Mouse (Mus musculus) hindlimb bud, embryonic 11.5 days (tissue): ENCODE results near the gene Nck1.

ENCODE experiments used
- DNase-seq: peaks from one replicate; pipeline ENCODE4 v3.0.0-alpha.2; 2012; ENCODE audit warnings: low read depth, low spot score; ENCODE audit errors: extremely low spot score

Nck1 gene

DNA sequence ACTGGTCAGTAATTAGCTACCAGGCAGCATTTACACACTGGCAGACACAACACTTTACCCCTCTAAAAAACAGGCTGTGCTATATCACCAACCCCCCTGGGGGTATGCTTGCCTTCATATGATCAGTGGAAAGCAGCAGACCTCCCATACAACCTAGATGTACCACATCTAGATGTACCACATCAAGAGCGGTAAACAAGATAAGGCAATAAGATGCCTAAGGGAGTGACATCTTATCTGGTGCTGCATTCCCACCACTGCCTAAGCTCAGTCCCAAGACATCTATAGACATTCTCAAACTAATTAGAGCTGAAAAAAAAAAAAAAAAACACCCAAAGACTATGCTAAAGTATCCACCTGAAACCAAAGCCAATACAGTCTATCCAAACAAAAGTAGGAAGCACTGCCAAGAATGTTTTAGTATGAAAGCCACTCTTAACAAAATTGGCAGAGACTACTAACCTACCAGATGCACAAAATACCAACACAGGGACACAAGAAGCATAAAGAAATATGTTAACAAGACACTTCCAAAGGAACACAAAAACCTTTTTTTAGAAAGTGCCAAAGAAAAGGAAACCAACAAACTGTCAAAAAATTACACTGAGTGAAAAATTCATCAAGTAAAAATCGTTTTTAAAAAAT lies 10.2 kb downstream of the Nck1 start:
- DNase-seq = no peak

DNA sequence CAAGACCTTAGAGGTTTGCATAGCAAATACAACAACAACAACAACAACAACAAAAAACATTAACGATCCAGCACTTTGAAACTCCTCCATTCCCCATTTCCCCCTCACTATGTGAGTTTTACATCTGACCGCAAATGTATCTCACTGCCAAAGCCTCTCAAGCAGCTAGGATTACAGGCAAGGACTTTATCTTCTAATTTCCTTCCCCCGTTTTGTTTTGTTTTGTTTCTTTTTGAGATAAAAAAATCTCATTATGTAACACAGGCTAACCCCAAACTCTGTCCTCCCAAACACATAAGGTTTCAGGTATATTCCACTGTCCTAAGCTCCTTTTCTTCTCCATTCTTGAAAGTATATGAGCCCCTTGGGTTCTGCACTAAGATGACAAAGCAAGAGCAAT lies 11.2 kb downstream of the Nck1 start:
- no peak for DNase-seq

DNA sequence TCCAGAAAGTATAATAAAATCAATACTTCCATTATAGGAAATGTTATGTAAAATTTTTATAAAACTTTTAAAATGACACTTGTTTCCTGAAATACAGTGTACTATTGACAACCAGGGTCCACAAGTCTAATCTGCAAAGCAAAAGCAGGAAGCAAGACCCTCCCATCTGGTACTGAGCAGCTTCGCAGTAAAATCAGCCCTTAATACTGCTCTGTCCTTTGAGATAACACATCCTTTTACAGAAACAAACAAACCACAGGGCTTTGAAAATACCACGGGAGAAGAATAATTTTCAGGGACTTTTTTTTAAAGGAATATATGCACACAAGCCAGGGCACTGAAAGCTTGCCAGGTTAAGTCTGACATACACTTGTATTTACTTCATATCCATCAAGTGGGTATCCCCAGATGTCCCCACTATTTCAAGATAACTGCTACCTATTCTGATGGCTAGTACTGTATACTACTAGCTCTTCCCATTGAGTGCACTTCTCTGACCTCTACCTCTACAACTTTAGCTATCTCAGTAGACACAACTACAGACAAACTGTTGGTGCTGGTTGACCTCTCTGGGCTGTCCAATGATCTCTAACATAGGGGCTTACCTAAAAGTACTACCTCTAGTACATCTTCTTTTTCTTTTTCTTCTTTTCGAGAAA lies 13.0 kb downstream of the Nck1 start:
- no peak for DNase-seq

DNA sequence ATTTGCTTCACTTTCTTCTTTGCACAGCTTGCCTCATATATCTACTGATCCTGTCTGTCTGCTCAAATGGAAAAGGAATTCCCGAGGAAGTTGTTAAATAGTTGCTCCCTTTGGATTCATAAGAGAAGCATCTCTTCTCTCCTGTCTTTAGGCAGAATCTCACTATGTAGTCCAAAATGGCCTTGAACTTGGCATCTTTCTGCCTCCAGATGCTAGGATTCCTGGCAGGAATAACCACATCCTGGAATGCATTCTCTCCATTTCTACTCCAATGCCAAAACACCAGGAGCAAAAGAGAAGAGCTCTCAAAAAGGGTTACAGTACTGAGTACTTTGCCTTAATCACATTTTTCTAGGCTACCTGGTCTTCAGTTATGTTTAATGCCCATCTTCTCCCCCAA lies 14.6 kb downstream of the Nck1 start:
- DNase-seq = no peak

DNA sequence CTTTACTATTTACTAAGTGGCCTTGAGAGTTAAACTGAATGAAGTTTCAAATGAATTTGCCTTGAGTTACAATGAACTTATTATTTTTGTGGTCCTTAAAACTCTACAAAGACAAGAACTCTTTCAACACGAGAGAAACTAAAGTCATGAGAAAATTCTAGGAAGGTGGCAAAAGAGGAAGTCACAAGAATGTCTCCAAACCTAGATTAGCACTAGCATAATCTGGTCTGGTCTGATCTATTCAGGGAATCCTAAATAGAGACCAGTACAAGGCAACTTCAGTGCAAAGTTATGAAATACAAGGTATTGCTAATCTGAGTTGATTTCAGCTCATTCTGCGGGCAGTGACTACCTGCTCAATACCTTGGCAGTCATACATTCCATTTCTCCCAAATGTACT lies 20.7 kb downstream of the Nck1 start:
- no peak for DNase-seq

DNA sequence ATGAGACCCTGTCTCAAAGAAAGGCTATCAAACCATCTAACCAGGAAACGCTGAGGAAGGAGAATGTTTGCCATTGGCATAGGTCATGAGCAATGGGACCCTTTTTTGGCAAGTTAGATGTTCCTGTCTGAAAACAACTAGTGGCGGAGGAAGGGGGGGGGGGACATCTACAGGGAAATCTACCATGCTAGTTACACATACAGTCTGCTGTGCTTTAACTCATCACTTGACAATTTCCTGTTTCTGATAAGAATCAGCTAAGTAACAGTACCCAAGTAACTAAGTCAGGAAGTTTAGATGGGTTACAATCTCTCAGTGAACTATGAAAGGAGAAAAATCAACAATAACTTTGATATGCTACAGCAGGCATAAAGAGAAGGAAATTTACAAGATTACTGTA lies 23.9 kb downstream of the Nck1 start:
- no peak for DNase-seq

DNA sequence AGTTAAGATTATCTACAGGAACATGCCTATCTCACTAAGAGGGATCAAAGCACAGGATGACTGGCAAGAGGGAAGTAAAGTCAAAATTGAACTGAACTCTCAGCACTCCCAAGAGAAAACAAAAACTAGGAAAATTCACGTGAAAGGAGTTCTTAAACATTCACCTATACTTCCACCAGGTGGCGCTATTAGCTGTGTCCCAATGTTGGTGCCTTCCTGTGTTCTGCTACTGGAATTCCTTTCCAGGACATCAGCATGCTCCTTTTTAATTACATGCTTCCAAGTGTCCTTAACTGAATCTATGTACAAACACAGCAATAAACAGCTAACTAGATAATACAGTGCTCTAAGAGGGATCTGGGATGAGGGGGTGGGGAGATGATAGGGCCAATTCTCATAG lies 25.3 kb downstream of the Nck1 start:
- DNase-seq = peak; percentile 54

DNA sequence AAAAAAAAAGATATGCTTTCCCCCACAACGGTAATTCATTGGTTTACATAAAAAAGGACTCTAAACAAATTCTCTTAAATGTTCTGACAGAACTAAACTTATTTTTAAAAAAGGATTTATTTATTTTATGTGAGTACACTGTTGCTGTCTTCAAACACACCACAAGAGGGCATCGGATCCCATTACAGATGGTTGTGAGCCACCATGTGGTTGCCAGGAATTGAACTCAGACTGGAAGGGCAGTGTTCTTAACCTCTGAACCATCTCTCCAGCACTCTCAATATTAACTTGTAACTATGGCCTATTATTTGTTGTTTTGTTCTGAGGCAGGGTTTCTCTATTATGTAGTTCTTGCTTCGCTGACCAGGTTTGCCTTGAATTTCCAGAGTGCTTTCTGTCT lies 25.9 kb downstream of the Nck1 start:
- no peak for DNase-seq

DNA sequence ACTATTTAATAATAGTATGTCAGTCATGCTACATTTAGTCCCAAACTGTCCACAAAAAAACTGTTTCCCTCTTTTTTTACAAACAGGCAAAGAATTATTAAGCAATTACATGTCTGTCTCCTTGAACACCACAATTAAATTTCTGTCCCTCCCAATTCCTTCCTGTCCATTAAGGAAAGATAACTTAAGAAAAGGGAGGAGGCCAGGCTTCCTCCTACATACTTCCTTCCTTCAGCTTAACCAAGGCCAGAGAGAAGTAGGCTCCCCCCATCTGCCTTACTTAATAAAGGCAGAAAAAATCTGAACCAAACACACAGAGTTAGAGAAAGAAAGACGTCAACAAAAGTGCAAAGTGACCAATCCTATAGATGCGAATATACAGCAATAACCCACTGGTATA lies 38.4 kb downstream of the Nck1 start:
- no peak for DNase-seq

DNA sequence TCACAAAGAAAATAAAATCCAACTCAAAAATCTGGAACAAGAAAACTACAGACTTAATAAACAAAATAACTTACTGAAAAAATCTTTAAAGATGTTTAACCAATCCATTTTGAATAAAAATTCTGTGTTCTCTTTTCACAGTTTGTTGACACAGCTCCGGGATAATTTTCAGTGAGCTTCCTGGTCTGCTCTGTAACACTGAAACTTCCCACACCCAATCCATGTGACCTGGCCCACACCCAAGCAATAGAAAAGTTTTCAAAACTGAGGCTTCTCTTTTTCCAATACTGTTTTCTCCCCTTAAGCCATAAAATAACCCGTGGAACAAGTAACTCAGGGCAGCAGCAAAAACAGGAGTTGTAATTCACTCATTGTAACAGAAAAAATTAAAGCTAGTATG lies 39.3 kb downstream of the Nck1 start:
- no peak for DNase-seq

DNA sequence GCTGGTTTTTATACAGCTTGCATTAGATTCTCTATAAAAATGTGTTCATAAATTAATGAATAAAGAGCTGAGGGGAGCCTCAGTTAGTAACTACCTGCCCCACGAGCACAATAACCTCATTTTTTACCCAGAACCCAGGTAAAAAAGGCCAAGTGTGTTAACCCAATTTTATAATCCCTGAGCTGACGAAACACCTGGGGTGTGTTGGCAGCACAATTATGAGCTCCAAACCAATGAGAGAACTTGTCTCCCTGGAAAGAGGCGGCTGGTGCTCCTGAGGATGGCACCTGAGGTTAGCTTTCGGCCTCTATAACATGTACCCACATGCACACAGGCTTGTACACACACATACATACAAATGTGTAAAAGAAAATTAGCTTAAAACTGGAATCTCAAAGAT lies 40.4 kb downstream of the Nck1 start:
- DNase-seq = no peak

DNA sequence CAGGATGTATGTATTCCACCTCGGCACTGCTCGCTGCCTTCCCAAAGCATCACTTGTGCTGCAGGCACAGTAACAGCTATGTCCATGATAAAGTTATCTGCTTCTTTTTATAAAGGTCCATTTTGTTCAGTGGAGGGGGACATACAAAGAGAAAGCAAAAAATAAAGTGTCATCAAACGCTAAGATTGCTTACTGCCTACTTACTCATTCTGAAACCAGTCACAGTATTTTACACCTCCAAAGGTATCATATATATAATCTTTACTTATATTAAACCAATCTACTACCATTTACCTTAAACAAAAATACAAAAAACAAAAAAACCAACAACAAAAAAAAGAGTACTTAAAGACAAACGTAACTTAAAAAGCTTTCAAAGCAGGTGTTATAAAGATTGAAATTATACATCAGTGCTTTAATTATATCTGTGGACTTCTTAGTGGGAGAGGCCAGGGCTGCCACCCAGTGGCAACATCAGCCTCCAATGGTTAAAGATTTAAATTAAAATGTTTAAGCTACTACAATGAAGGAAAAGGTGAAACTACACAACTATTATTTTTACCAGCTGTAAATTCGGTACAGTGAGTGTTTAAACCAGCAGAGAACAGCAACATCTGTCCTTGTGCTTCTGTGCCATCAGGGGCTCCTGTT lies 52.2 kb downstream of the Nck1 start:
- DNase-seq = no peak

DNA sequence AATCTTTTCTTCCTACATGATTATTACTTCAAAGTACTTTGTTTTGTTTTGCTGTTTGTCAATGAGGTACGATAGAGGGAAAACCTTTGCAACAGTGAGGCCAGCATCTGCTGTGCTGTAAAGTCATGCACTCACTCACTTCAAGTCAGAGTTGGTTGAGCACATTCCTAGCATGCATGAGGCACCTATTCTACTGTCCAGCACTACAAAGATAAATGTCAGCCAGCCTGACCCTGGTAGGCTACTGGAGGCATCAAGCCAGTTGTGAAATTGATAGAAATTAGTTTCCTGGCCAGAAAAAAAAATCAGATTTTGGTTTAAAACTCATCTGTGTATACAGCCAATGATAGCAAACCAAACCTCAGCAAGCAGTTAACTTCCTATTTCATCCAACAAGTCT lies 54.5 kb downstream of the Nck1 start:
- DNase-seq = no peak

DNA sequence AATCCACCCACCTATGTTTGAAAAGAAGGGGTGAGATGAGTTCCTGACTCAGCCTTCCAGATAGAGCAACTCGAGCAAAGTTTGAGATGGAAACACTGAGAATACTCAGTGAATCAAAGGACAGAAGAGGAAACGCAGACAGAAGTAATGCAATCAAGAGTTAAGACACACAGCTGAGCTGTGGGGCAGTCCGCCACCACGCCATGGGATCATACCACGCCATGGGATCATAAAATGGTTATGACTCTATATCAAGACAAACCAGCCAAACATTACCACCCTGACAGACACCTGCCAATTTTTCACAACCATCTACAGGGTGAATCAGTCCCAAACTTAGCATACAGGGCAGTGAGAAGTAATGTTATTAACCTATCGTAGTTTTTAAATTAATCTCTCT lies 57.0 kb downstream of the Nck1 start:
- no peak for DNase-seq

DNA sequence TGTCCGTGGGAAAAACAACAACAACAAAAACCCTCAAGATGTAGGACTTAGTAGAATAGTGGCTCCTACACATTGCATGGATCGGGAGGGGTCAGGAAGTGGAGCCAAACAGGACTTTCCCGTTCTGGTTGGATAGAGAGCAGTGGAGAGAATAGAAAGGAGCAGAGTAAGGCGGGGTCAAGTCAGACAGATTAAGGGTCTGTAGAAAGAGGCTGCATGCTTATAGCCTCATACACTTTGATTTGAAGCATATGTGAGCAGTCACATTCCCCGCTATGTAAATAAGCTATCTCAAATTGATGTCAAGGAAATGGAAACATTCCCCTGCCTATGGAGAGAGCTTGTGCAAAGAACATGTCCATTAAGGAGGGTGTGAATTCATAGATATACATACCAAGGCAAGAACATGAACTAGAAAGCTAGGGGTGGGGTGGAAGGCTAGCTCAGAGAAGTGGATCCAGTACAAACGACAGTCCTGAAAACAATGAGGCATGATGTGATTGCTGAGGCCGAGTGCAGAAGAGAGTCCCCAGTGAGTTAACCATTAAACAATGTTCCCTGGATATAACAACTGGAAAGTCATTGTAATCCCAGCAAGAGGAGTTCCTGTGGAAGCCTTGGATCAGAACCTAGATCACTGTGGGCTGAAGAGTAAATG lies 57.7 kb downstream of the Nck1 start:
- DNase-seq = no peak

DNA sequence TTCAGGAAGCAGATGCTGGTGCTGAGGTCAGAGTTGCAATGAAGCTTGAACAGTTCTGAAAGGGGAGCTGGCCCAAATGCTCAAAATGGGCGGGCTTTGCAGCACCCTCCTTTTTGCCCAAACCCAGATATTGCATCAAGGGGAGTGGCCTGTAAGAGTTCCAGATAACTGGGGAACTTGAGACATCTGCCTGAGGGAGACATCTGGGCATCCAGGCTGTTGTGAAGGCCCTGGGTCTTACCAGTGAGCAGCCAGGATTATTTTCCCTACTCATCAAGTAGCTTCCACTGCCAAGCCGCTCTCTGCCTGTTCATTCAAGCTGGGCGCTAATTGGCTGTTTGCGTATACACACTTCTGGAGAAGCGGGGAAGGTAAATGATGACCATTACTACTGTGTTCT lies 59.5 kb downstream of the Nck1 start, which contains the start of gene Il20rb:
Gene Il20rb, minus strand, starts transcription at position 358 of the 400 bp plus-strand sequence.
- no peak for DNase-seq

DNA sequence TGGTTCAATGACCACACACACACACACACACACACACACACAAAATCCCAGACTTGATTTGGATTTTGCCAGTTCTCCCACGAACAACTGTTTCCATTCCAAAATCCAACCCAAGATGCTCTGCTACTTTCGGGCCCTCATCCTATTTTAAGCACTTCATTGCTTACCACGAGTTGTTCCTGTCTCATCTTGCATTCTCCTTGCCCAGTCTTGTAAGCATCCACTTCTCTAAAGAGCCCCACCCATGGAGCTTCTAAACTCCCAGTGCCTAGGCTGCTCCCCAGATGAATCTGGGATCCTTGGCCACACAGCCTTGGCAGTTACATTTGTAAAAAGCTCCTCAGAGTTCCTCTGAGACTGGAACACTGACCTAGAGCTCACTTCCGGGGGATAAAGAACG lies 62.6 kb downstream of the Nck1 start:
- no peak for DNase-seq

DNA sequence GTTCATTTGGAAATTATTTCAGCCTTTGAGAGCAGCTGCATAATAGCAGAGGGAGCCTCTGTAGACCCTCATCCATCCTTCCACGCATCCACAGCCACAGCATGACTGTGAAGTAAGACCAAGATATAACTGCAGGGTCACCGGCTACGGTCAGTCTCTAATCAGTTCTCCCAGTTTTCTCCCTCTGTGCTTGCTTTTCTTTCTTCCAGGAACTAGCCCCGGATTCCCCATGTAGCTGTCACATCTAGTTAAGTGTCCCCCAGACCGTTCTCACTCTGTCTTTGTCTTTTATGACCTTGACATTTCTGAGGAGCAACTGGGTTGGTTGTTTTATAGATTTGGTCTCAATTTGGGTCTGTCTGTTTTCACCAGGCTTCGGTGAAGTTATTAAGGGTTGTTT lies 64.3 kb downstream of the Nck1 start:
- DNase-seq = no peak

DNA sequence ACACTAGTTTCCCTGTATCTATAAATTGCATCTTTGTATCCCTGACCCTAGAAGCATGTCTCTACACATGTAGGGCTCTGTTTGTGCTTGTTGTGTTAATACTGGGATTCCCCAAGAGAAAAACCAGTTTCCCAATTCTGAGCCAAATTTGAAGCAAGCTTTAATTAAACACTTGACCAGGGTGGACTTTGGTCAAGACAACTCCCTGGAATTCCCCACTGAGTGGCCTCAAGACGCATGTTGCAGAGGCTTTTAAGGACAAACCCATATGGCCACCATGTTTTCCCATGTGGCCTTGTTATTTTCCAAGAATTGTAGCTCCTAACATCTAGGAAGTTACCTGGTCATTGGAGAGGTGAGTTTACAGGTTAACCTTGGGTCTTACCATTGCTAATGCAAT lies 71.9 kb downstream of the Nck1 start:
- DNase-seq = no peak

DNA sequence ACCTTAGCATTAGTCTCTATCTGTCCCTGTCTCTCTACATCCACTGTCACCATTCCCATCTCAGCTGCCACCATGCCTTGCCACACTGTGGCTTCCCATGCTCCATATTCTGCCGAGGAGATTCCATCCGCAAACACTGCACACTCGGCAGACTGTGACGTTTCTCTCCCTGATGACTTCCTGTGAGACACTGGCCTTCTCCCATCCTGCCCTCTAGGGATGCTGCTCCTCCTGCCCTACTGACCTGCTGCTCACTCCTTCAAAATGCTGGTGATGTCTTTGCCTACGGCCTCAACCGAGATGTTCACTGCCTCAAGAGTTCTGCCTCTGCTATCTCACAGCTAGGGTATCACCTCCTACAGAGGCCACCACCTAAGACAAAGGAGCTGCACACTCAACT lies 72.6 kb downstream of the Nck1 start:
- DNase-seq = no peak

DNA sequence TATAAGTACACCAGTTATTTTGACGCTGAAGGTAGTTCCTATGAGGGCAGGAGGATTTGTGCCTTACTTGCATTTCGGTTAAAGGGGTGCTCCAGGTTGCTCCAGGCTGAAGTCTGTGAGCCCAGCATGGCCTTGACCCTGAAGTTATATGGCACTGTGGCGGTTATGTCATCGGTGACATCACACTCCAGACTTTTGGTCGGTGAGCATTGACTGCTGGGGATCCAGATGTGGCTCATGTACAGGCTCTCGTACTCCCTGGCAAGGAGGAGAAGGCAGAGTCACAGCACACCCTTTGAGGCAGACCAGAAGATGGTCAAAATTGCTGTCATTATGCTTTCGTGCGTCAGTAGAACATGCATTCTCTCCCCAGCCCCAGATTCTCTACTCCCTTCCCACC lies 73.0 kb downstream of the Nck1 start:
- no peak for DNase-seq

DNA sequence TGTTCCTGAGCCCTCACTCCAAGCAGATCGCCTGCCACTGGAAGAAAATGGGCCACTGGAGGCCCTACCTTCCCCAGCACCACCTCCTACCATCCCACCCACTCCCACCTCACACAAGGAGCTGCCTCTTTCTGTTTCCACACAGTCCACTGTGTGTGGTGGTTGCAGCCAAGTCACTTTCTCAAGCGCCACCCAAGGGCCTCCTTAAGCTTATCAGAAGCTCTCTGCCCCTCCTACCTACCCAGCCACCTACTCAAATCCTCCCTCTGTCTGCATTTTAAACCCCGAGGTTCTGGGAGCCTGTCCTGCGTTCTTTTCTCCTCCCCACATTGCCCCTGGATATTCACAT lies 74.4 kb downstream of the Nck1 start:
- no peak for DNase-seq
